Mouse (Mus musculus) olfactory bulb, adult 2 months (tissue): ENCODE measurements at regions not wholly inside any gene's neighbourhood (a gene's known extent, or its start where the extent isn't known, plus 50 kb on each side); places are given as distances from the start of the nearest gene placed in this dataset.

ENCODE experiments used
- CTCF ChIP-seq: fragments of 200-500 bp; IDR thresholded peaks from 2 replicates; pipeline ENCODE4 v1.5.1; 2012; ENCODE audit warnings: low read depth, mild to moderate bottlenecking, low read length, moderate library complexity; ENCODE audit not compliant: insufficient read depth
- POLR2A ChIP-seq: fragments of 200-500 bp; IDR thresholded peaks from 2 replicates; pipeline ENCODE4 v1.6.1; 2012; ENCODE audit warnings: mild to moderate bottlenecking, low read depth, low read length, moderate library complexity; ENCODE audit not compliant: insufficient read depth

DNA sequence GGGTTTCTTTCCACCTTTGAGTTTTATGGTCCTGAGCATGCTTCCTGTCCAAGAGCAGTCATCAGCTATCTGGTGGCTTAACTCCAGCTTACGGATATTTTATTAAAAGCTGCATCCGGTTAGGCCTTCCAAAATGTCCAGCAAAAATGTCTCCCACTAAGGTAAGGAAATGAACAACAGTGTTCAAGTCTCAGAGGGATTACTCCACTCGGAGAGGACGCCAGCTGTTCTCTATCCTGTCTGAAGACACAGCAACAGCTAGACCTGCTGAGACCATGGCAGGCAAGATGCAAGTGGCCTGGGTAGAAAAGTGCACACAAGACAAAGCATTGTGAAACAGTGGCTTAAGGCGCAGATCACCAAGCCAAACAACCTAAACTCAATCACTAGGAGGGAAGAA lies 479.9 kb downstream of the Tns1 start:
- TF ChIP-seq CTCF (no peak), POLR2A (no peak)
